Mouse (Mus musculus) bone marrow, adult 2 months (tissue): ENCODE measurements around the gene Ikbke. TPM values are rescaled to one million over a fixed set of nuclear protein-coding genes. Genes with fewer than 3 reads are reported as not detected.

Experiments used
- H3K27ac ChIP-seq: fragments of 200-500 bp; 2 replicates; pipeline ENCODE4 v1.5.1; 2012; ENCODE audit warnings: low read depth, mild to moderate bottlenecking, control low read depth, inconsistent platforms, low read length; ENCODE audit not compliant: control insufficient read depth, poor library complexity, insufficient read depth
- H3K4me1 ChIP-seq: fragments of 200-500 bp; 2 replicates; pipeline ENCODE4 v1.6.1; 2011; ENCODE audit warnings: low read length; ENCODE audit not compliant: control insufficient read depth, insufficient read depth
- H3K4me3 ChIP-seq: fragments of 200-500 bp; replicated peaks from 2 replicates; pipeline ENCODE3; 2011; ENCODE audit warnings: mild to moderate bottlenecking, low read depth, low read length, control low read depth; ENCODE audit not compliant: control insufficient read depth
- CTCF ChIP-seq: fragments of 200-500 bp; IDR thresholded peaks from 2 replicates; pipeline ENCODE4 v1.5.1; 2011; ENCODE audit warnings: low read length, control low read depth; ENCODE audit not compliant: control insufficient read depth, insufficient read depth
- POLR2A ChIP-seq: fragments of 200-500 bp; IDR thresholded peaks from 2 replicates; pipeline ENCODE4 v1.6.1; 2011; ENCODE audit warnings: low read depth, mild to moderate bottlenecking, control low read depth, low read length, borderline replicate concordance; ENCODE audit not compliant: control insufficient read depth
- WGBS: fragments of 180-500 bp; shearing (Covaris S2); methylation state at CpG from one replicate; pipeline ENCODE4 v1.1.7; 2018; 5-methylcytosine and 5-hydroxymethylcytosine counted together
- polyA plus RNA-seq: library from polyadenylated mRNA; stranded (reverse); fragments of >200 nt; gene quantifications from 2 replicates; pipeline ENCODE4 v1.2.4, GENCODE M21; 2011; ENCODE audit warnings: low replicate concordance; ENCODE audit not compliant: missing spikeins, insufficient read depth, insufficient read length

Ikbke gene
- polyA plus RNA-seq, 1 experiment: 40.9 TPM

- H3K4me3 ChIP-seq: no peak overlapping the region
- no peaks in the 10 kb centered on the region for H3K4me1 ChIP-seq
- no peak for TF ChIP-seq CTCF
- TF ChIP-seq POLR2A: no peak
- WGBS: 91% methylated on average over 2 of the region's 2 CpGs
- no peak overlapping the region for H3K27ac ChIP-seq
Measured at GRCm38 (mm10) chr1:131300750-131301149, 21.3 kb upstream of the Ikbke start.

- H3K4me1 ChIP-seq: no peaks in the 10 kb centered on the region
- TF ChIP-seq CTCF: no peak
- no peak for TF ChIP-seq POLR2A
- no peak overlapping the region for H3K27ac ChIP-seq
- WGBS: 87% methylated on average over 6 of the region's 6 CpGs
- no peak overlapping the region for H3K4me3 ChIP-seq
Measured at GRCm38 (mm10) chr1:131299788-131300187, 20.4 kb upstream of the Ikbke start.

- TF ChIP-seq POLR2A (no peak), CTCF (no peak)
- 75% methylated on average over 3 of the region's 3 CpGs for WGBS
- no peak overlapping the region for H3K4me3 ChIP-seq
- no peak overlapping the region for H3K27ac ChIP-seq
- no peaks in the 10 kb centered on the region for H3K4me1 ChIP-seq
Measured at GRCm38 (mm10) chr1:131299240-131299639, 19.8 kb upstream of the Ikbke start.

GRCm38 (mm10) chr1:131298171-131298570, 18.8 kb upstream of the Ikbke start:
- Histone ChIP-seq H3K27ac (no peak overlapping the region), H3K4me1 (no peaks in the 10 kb centered on the region), H3K4me3 (no peak overlapping the region)
- 91% methylated on average over 9 of the region's 9 CpGs for WGBS
- TF ChIP-seq POLR2A (no peak), CTCF (no peak)

GRCm38 (mm10) chr1:131296726-131297125, 17.3 kb upstream of the Ikbke start:
- TF ChIP-seq CTCF: no peak
- TF ChIP-seq POLR2A: no peak
- H3K4me3 ChIP-seq: no peak overlapping the region
- H3K4me1 ChIP-seq: no peaks in the 10 kb centered on the region
- WGBS: 94% methylated on average over 7 of the region's 7 CpGs
- H3K27ac ChIP-seq: no peak overlapping the region

GRCm38 (mm10) chr1:131295200-131295599, 15.8 kb upstream of the Ikbke start:
- 80% methylated on average over 8 of the region's 8 CpGs for WGBS
- Histone ChIP-seq H3K4me3 (no peak overlapping the region), H3K27ac (no peak overlapping the region), H3K4me1 (no peaks in the 10 kb centered on the region)
- TF ChIP-seq POLR2A (no peak), CTCF (no peak)

- TF ChIP-seq CTCF (no peak), POLR2A (no peak)
- Histone ChIP-seq H3K27ac (no peak overlapping the region), H3K4me1 (no peaks in the 10 kb centered on the region), H3K4me3 (no peak overlapping the region)
- WGBS: 77% methylated on average over 2 of the region's 2 CpGs
Measured at GRCm38 (mm10) chr1:131293922-131294250, 14.5 kb upstream of the Ikbke start.

GRCm38 (mm10) chr1:131293221-131293921, 14.0 kb upstream of the Ikbke start:
- TF ChIP-seq POLR2A (no peak), CTCF (no peak)
- Histone ChIP-seq H3K4me3 (no peak overlapping the region), H3K27ac (no peak overlapping the region), H3K4me1 (no peaks in the 10 kb centered on the region)
- 84% methylated on average over 4 of the region's 4 CpGs for WGBS

- Histone ChIP-seq H3K4me1 (peaks cover 3% of the 10 kb centered on the region), H3K27ac (no peak overlapping the region), H3K4me3 (no peak overlapping the region)
- 36% methylated on average over 2 of the region's 2 CpGs for WGBS
- TF ChIP-seq POLR2A (no peak), CTCF (peak; percentile 50)
Measured at GRCm38 (mm10) chr1:131290648-131291047, 11.2 kb upstream of the Ikbke start.
